Comparison of ENCODE assay signal across 12 mouse cellular contexts in genomic region chr6:123657040-123657439, GRCm38 (mm10). TPM values are rescaled to one million over a fixed set of nuclear protein-coding genes. Genes with fewer than 3 reads are reported as not detected.
DNase-seq lines count a peak whose midpoint lies in the region; ATAC-seq and TF ChIP-seq lines count a peak whose summit lies in the region.
"Had no signal": no experiment of that assay in that cellular context is flagged by ENCODE, and none has a peak within 500 bp of the region (broad histone marks: within the 10 kb centered on the region; RNA-seq: fewer than 3 reads in every experiment).

No protein-coding gene starts in this region.

- no peaks in the 10 kb centered on the region for H3K27me3 ChIP-seq in hindbrain, embryonic 11.5 days (ENCODE audit: control insufficient read depth, insufficient read depth, low read length)
- no peaks in the 10 kb centered on the region for H3K27me3 ChIP-seq in hindbrain, embryonic 10.5 days (ENCODE audit: insufficient read depth, poor library complexity, severe bottlenecking)
- no peaks in the 10 kb centered on the region for H3K27me3 ChIP-seq in lung, embryonic 14.5 days (ENCODE audit: insufficient read depth, low read length)

- no peak overlapping the region for H3K27ac ChIP-seq in hindbrain, embryonic 11.5 days (ENCODE audit: low read depth, low read length)
- H3K27ac ChIP-seq in hindbrain, embryonic 10.5 days = no peak overlapping the region
- no peak overlapping the region for H3K27ac ChIP-seq in lung, embryonic 14.5 days (ENCODE audit: low read depth)

- no peak for ATAC-seq in hindbrain, embryonic 11.5 days (ENCODE audit: low FRiP score)
- ATAC-seq in lung, embryonic 14.5 days (ENCODE audit: insufficient read depth) = no peak
- ATAC-seq in megakaryocyte, adult 5-6 weeks (ENCODE audit: poor library complexity, severe bottlenecking) = no peak

- H3K4me3 ChIP-seq in hindbrain, embryonic 11.5 days (ENCODE audit: low read depth, low read length) = no peak overlapping the region
- no peak overlapping the region for H3K4me3 ChIP-seq in hindbrain, embryonic 10.5 days
- H3K4me3 ChIP-seq in lung, embryonic 14.5 days (ENCODE audit: low read depth, low read length) = no peak overlapping the region

- H3K36me3 ChIP-seq in hindbrain, embryonic 11.5 days (ENCODE audit: control insufficient read depth, insufficient read depth, low read length) = no peaks in the 10 kb centered on the region
- no peaks in the 10 kb centered on the region for H3K36me3 ChIP-seq in hindbrain, embryonic 10.5 days
- no peaks in the 10 kb centered on the region for H3K36me3 ChIP-seq in lung, embryonic 14.5 days (ENCODE audit: insufficient read depth)
- H3K36me3 ChIP-seq: G1E had no signal

- 60% methylated on average over 6 of the region's 6 CpGs for WGBS in hindbrain, embryonic 11.5 days
- WGBS in hindbrain, embryonic 10.5 days = 69% methylated on average over 6 of the region's 6 CpGs
- WGBS in lung, embryonic 14.5 days = 45% methylated on average over 6 of the region's 6 CpGs

- TF ChIP-seq CTCF in lung, embryonic 14.5 days (IDR thresholded peaks at IDR 0.05; ENCODE audit: low read depth) = peak; percentile 18; the same call in 1 of the 2 replicates

- H3K4me1 ChIP-seq in hindbrain, embryonic 11.5 days (replicated peaks; ENCODE audit: control insufficient read depth, insufficient read depth, low read length) = no peaks in the 10 kb centered on the region
- H3K4me1 ChIP-seq in hindbrain, embryonic 10.5 days (replicated peaks) = no peaks in the 10 kb centered on the region
- H3K4me1 ChIP-seq in lung, embryonic 14.5 days (ENCODE audit: insufficient read depth) = no peaks in the 10 kb centered on the region

- H3K9me3 ChIP-seq in hindbrain, embryonic 11.5 days (ENCODE audit: control insufficient read depth, low read length) = no peaks in the 10 kb centered on the region
- H3K9me3 ChIP-seq in hindbrain, embryonic 10.5 days = no peaks in the 10 kb centered on the region
- no peaks in the 10 kb centered on the region for H3K9me3 ChIP-seq in lung, embryonic 14.5 days (ENCODE audit: low read depth, low read length)
- H3K9me3 ChIP-seq: G1E had no signal

- DNase-seq in hindbrain, embryonic 11.5 days (ENCODE audit: low spot score) = peak; percentile 34
- no peak for DNase-seq in hindbrain, embryonic 10.5 days (ENCODE audit: low spot score)
- peak; percentile 22 for DNase-seq in lung, embryonic 14.5 days
- no peak for DNase-seq in lung, postnatal 10 days
- peak; percentile 33 for DNase-seq in c-Kit-positive CD71-positive TER-119-negative erythroid progenitor cells, embryonic 14.5 days (ENCODE audit: low read depth)
- peak; percentile 46 for DNase-seq in retina, embryonic 14.5 days (ENCODE audit: low spot score)
- no peak for DNase-seq in adrenal gland, adult 2 months
- DNase-seq: right cerebral cortex, postnatal 4 days had no signal

- H3K9ac ChIP-seq in hindbrain, embryonic 11.5 days (ENCODE audit: low read depth, low read length) = no peak overlapping the region
- H3K9ac ChIP-seq in lung, embryonic 14.5 days = no peak overlapping the region

- H3K4me2 ChIP-seq in hindbrain, embryonic 11.5 days (replicated peaks; ENCODE audit: low read depth, low read length) = no peak overlapping the region
- H3K4me2 ChIP-seq in lung, embryonic 14.5 days = no peak overlapping the region

RNA-seq across cellular contexts. Expression of gene Vmn2r22, which starts 6.5 kb away (rescaled TPM):
- polyA plus RNA-seq in hindbrain, embryonic 11.5 days (2014; fragmentation: Nextera tagmentation; extraction: Ambion mirVana) = not detected in 2 replicates
- not detected in 2 replicates for polyA plus RNA-seq in hindbrain, embryonic 10.5 days (2016; fragmentation: Nextera tagmentation; extraction: Ambion mirVana)
- polyA plus RNA-seq in lung, embryonic 14.5 days (2014; fragmentation: Nextera tagmentation; extraction: Ambion mirVana) = not detected in 2 replicates
- total RNA-seq in megakaryocyte, adult 5-6 weeks (2015) = not detected in 2 replicates
- total RNA-seq in megakaryocyte, adult 5-6 weeks (2017) = not detected in 2 replicates
- not detected for total RNA-seq in adrenal gland, adult 2 months (2021)
- not detected in 2 replicates for polyA plus RNA-seq in adrenal gland, adult 2 months (2012; rRNA removed)
- total RNA-seq: granulocyte monocyte progenitor cell, adult 5-6 weeks; liver, adult 2 months had no signal
- polyA plus RNA-seq: G1E; liver, adult 2 months had no signal

RNA-seq across cellular contexts. Expression of gene Vmn2r23, which starts 45.4 kb away (rescaled TPM):
- not detected in 2 replicates for polyA plus RNA-seq in hindbrain, embryonic 11.5 days (2014; fragmentation: Nextera tagmentation; extraction: Ambion mirVana)
- polyA plus RNA-seq in hindbrain, embryonic 10.5 days (2016; fragmentation: Nextera tagmentation; extraction: Ambion mirVana) = not detected in 2 replicates
- not detected in 2 replicates for polyA plus RNA-seq in lung, embryonic 14.5 days (2014; fragmentation: Nextera tagmentation; extraction: Ambion mirVana)
- not detected in 2 replicates for total RNA-seq in megakaryocyte, adult 5-6 weeks (2015)
- total RNA-seq in megakaryocyte, adult 5-6 weeks (2017) = not detected in 2 replicates
- not detected for total RNA-seq in adrenal gland, adult 2 months (2021)
- polyA plus RNA-seq in adrenal gland, adult 2 months (2012; rRNA removed) = not detected in 2 replicates
- total RNA-seq: granulocyte monocyte progenitor cell, adult 5-6 weeks; liver, adult 2 months had no signal
- polyA plus RNA-seq: G1E; liver, adult 2 months had no signal

Comparison
In these comparisons a context has a peak if more than half of its experiments do, and no peak if none do; other contexts are left out.
1. DNase-seq: peak in hindbrain, embryonic 11.5 days (single experiment), lung, embryonic 14.5 days (single experiment), c-Kit-positive CD71-positive TER-119-negative erythroid progenitor cells, embryonic 14.5 days (single experiment) and retina, embryonic 14.5 days (single experiment); none in hindbrain, embryonic 10.5 days (single experiment), lung, postnatal 10 days (single experiment) and adrenal gland, adult 2 months (single experiment).